Mouse (Mus musculus): Measurements from ENCODE around the gene Zyg11b.

Zyg11b gene

GRCm38 (mm10) chr4:108318649-108319615, 18.0 kb upstream of the Zyg11b start:
- no peak for DNase-seq (ENCODE audit: low spot score)

GRCm38 (mm10) chr4:108317656-108318605, 17.0 kb upstream of the Zyg11b start:
- DNase-seq (ENCODE audit: low spot score), result no peak

DNA sequence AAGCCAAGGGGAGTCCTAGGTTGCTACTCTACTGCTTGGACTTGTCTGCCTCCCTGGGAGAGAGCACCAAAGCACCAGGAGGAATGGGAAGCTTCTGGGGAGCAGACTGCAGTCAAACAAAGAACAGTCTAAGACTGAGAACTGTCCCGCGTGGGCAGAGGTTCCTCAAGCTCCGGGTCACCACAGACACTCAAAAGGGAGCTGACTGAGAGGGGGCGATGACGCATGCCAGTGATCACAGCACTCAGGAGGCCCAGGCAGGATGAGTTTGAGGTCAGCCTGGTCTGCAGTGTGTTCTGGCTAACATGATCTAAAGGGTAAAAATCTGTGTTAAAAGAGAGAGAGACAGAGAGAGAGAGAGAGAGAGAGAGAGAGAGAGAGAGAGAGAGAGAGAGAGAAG, 13.1 kb upstream of the Zyg11b start:
- DNase-seq (ENCODE audit: low spot score), result no peak

- DNase-seq (ENCODE audit: low spot score), result no peak
These were observed 9.8 kb upstream of the Zyg11b start for GRCm38 (mm10) chr4:108310706-108311105.

DNA sequence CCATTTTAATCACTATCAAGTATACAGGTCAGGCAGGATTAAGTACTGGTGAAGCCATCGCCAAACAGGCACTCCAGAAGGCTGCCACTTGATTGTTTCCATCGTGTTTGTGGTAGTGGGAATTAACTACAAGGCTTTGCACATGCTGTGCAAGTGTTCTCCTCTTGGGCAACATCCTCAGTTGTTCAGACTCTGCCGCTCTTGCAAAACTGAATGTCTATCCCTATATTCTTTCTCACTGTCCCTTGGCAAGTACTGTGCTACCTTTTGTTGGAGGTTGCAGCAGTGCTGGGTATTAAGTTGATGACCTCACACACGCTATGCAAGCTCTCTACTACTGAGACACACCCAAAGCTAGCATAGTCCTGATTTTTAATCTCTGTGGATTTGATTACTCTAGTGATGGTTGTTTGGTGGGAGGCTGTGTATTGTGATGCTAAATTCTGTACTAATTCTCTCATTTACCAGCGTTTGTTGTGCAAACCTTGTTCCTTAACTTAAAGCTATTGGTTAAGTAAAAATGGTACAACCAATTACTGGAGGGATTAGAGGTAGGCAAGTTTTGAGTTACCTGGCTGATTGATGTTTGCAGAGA, 1.5 kb upstream of the Zyg11b start:
- no peak for DNase-seq (ENCODE audit: low spot score)

GRCm38 (mm10) chr4:108300266-108300665, 630 bp downstream of the Zyg11b start:
- no peak for DNase-seq (ENCODE audit: low spot score)

DNA sequence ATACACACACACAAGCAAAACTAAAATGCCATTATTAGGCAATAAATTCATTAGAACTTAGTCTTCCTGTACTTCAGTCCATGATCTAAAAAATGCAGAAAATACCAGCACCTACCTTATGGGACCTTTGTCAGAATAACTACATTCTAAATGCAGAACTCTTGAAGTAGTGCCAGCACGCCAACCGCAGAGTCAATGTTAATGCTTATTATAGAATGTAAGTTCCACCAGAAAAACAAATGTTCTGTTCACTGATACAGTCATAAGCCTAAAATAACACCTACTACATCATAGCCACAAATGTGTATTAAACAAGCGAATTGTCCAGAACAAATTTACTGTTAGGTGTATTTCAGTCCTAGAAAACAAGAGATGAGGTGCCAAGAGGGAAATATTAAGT, 23.9 kb downstream of the Zyg11b start:
- no peak for DNase-seq (ENCODE audit: low spot score)

DNA sequence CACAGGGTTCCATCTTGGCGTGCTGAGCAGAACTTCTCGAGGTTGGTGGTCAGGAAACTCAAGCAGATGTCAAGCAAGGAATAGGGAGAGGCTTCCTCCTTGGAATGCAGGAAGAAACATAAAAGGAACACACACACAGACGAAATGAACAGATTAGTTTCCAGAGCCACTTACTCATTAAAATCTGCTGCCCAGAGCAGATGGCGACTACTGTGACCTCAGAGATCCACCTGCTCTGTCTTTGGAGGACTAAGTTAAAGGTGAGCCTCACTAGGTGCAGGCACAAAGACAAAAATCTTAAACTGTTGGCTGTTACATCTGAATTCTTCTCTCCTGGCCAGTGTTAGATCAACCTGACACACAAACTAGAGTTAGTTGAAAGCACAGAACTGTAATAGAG, 28.6 kb downstream of the Zyg11b start:
- no peak for DNase-seq (ENCODE audit: low spot score)

GRCm38 (mm10) chr4:108265774-108266173, 35.1 kb downstream of the Zyg11b start:
- no peak for DNase-seq (ENCODE audit: low spot score)

- no peak for DNase-seq (ENCODE audit: low spot score)
These were observed 47.6 kb downstream of the Zyg11b start for GRCm38 (mm10) chr4:108253317-108253716.

GRCm38 (mm10) chr4:108250501-108250900, 50.4 kb downstream of the Zyg11b start:
- no peak for DNase-seq (ENCODE audit: low spot score)

DNA sequence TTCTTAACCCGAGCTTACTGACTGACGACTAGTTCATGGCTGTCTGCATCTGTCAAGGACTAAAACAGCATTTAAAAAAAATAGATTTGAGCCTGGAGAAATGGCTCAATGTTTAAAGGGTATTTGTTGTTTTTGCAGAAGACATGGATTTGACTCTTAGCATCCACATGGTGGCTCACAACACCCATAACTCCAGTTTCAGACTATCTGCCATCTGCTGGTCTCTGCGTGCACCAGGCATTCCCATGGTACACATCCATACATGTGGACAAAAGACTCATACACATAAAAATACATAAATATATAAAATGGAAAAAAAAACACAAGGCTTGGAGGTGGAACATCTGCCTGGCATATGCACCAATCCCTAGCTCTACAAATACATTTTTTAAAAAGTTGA, 51.6 kb downstream of the Zyg11b start:
- DNase-seq (ENCODE audit: low spot score), result no peak

DNA sequence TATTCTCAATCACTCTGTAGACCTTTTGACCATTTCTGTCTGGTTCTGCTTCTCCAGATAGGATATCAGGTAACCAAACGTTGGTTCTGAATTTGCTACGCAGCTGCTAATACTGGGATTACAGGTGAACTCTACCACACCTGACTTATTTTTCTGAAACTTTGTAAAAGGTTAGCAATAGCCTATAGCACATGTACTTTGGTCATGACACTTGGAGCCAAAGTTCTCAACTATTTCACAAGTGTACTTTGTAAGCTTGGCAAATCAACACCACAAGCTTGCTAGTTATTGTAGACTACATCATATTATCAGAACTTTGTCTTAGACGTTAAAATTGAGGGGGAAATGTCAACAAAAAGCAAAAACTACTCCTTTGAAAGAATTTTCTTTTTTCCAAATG, 67.2 kb downstream of the Zyg11b start:
- no peak for DNase-seq (ENCODE audit: low spot score)

GRCm38 (mm10) chr4:108225341-108225872, 75.5 kb downstream of the Zyg11b start:
- no peak for DNase-seq (ENCODE audit: low spot score)

GRCm38 (mm10) chr4:108222507-108222906, 78.4 kb downstream of the Zyg11b start:
- no peak for DNase-seq (ENCODE audit: low spot score)

- peak; percentile 20 for DNase-seq (ENCODE audit: low spot score)
These were observed 81.9 kb downstream of the Zyg11b start for GRCm38 (mm10) chr4:108219019-108219418.

DNA sequence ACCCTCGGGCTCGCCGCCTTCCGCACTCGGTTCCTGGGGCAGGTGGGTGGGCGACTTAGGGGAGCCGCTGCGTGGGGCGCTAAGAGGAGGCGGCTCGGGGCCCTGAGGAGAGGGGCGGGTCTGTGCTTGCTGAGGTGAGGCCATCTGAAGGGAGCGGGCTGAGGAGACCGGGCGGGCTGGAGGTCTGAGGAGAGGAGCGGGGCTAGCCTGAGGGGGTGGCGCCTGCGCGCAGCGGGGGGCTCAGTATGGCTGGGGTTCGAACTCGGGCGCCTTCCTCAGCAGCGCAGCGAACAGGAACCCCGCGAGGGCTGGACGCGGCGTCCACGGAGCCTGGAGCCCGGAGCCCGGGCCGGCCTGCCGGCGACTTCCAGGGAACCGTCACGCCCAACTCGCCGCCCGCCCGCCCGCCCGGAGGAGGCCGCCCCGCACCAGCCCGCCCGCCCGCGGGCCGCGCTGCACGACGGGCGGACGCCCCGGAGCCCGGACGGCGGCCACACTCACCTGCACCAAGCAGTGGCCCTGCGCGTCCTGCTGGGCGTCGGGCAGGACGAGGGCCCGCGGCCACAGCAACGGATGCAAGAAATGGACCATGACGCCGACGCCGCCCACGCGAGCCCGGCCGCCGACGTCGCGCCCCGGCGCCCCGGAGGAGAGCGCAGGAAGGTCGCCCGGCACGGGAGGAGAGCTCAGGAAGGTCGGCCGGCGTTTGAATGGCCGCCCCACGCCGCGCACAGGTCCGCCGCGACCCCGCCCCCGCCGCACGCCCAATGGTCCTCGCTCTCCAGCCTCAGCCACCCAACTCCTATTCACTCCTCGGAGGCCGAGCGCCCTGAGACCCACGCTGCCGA, 83.3 kb downstream of the Zyg11b start, which contains the start of gene Zyg11a:
TSS of gene Zyg11a (minus strand) at position 717 of the 848 bp plus-strand sequence.
- peak; percentile 36 for DNase-seq (ENCODE audit: low spot score)

DNA sequence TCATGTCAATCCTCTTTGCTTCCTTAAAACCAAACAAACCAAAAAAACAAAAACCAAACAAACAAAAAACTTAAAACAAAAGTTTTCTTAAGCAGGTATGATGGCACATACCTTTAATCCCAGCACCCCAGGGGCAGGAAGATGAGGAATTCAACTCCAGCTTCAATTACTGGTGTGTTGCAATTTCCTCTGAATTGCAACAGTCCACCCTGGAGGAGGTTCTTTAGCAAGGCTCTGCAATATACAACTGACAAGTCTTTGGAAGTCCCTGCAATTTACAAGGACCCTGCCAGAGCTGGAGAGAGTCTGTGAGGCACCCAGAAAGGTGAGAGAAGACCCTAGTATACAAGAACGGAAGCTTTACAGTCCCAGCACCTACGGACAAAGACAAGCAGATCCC, 87.9 kb downstream of the Zyg11b start:
- no peak for DNase-seq (ENCODE audit: low spot score)

DNA sequence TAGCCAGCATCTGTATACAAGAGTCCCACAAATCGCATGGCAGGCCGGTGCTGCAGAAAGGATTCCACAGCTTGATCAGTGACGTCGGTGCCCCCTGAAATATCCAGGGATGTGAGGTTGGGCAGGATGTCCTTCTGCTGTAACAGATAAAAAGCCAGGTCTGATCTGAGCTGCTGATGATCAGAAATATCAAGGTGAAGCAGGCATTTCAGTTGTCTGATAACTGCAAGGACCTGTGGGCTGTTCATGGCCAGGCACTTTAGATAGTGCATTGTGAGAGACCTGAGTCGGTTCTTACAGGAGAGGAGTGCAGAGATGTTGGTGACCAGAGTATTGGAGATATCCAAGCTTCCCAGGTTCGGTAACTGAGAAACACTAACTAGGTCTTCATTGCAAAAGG, 96.3 kb downstream of the Zyg11b start:
- no peak for DNase-seq (ENCODE audit: low spot score)

DNA sequence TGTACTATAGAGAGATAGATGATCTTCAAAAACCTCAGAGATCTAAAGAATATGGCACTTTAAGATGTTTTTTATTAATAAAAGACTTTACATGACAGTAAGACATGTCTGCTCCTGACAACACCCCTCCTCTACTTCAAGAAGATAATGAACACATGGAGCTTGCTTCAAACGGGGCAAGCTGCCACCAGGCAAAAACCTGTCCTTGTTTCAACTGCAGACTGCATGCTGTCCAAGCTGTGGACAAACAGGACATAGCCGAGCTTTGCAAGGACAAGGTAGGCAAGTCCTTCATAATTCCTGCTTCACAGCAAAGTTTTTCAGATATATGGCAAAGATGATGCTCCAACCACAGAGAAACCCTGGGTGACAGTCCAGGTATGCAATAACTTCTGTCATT, 101.7 kb downstream of the Zyg11b start:
- DNase-seq (ENCODE audit: low spot score), result no peak

GRCm38 (mm10) chr4:108196277-108196855, 104.5 kb downstream of the Zyg11b start:
- DNase-seq (ENCODE audit: low spot score), result no peak
